Mouse (Mus musculus): ENCODE results near the gene Gal3st1. TPM values are rescaled to one million over a fixed set of nuclear protein-coding genes. Genes with fewer than 3 reads are reported as not detected.

Gal3st1 gene
- total RNA-seq, 2 experiments from 2014 or later = 1.1 to 3.0 TPM

- intact Hi-C loops (cut with DNase I; ENCODE audit: low total_unique reads) = no loop called here
- DNase-seq = no peak
These were observed 44.3 kb downstream of the Gal3st1 start for GRCm38 (mm10) chr11:4027561-4028334.

GRCm38 (mm10) chr11:4029343-4029742 is 45.9 kb downstream of the Gal3st1 start:
- intact Hi-C loops (cut with DNase I; ENCODE audit: low total_unique reads) = no loop called here
- DNase-seq = no peak

- no peak for DNase-seq
- intact Hi-C loops (cut with DNase I; ENCODE audit: low total_unique reads) = no loop called here
These were observed 47.9 kb downstream of the Gal3st1 start, which contains the start of gene Sec14l4 for GRCm38 (mm10) chr11:4031126-4031941. Sec14l4 (plus strand) TSS chr11:4031462.

GRCm38 (mm10) chr11:4031961-4032360 is 48.5 kb downstream of the Gal3st1 start:
- intact Hi-C loops (cut with DNase I; ENCODE audit: low total_unique reads) = no loop called here
- DNase-seq = no peak

- intact Hi-C loops (cut with DNase I; ENCODE audit: low total_unique reads) = no loop called here
- DNase-seq = no peak
These were observed 50.0 kb downstream of the Gal3st1 start for GRCm38 (mm10) chr11:4033471-4033870.

- DNase-seq = no peak
- intact Hi-C loops (cut with DNase I; ENCODE audit: low total_unique reads) = no loop called here
These were observed 50.7 kb downstream of the Gal3st1 start for GRCm38 (mm10) chr11:4034169-4034568.

GRCm38 (mm10) chr11:4035116-4035892 is 51.9 kb downstream of the Gal3st1 start:
- intact Hi-C loops (cut with DNase I; ENCODE audit: low total_unique reads) = no loop called here
- DNase-seq = no peak

GRCm38 (mm10) chr11:4035916-4036315 is 52.5 kb downstream of the Gal3st1 start:
- no peak for DNase-seq
- intact Hi-C loops (cut with DNase I; ENCODE audit: low total_unique reads) = no loop called here

- intact Hi-C loops (cut with DNase I; ENCODE audit: low total_unique reads) = no loop called here
- no peak for DNase-seq
These were observed 53.1 kb downstream of the Gal3st1 start for GRCm38 (mm10) chr11:4036365-4037084.

GRCm38 (mm10) chr11:4039951-4040350 is 56.5 kb downstream of the Gal3st1 start:
- DNase-seq = no peak
- intact Hi-C loops (cut with DNase I; ENCODE audit: low total_unique reads) = no loop called here

GRCm38 (mm10) chr11:4041123-4041625 is 57.7 kb downstream of the Gal3st1 start:
- intact Hi-C loops (cut with DNase I; ENCODE audit: low total_unique reads) = no loop called here
- no peak for DNase-seq

- no peak for DNase-seq
- intact Hi-C loops (cut with DNase I; ENCODE audit: low total_unique reads) = no loop called here
These were observed 59.6 kb downstream of the Gal3st1 start for GRCm38 (mm10) chr11:4043081-4043480.

GRCm38 (mm10) chr11:4046526-4046925 is 63.1 kb downstream of the Gal3st1 start:
- intact Hi-C loops (cut with DNase I; ENCODE audit: low total_unique reads) = no loop called here
- DNase-seq = no peak

GRCm38 (mm10) chr11:4047766-4048165 is 64.3 kb downstream of the Gal3st1 start:
- no peak for DNase-seq
- intact Hi-C loops (cut with DNase I; ENCODE audit: low total_unique reads) = no loop called here

GRCm38 (mm10) chr11:4048438-4048837 is 65.0 kb downstream of the Gal3st1 start:
- no peak for DNase-seq
- intact Hi-C loops (cut with DNase I; ENCODE audit: low total_unique reads) = no loop called here
